Mouse (Mus musculus) embryonic facial prominence, embryonic 10.5 days (tissue): Measurements from ENCODE around the gene Olfr1231. TPM values are rescaled to one million over a fixed set of nuclear protein-coding genes. Genes with fewer than 3 reads are reported as not detected.

Experiments
- DNase-seq: peaks from one replicate; pipeline ENCODE4 v3.0.0-alpha.2; 2017; ENCODE audit warnings: low spot score
- H3K27ac ChIP-seq: fragments of 300-500 bp; sonication (generic); replicated peaks from 2 replicates; pipeline ENCODE4 v1.5.1; 2016; ENCODE audit warnings: mild to moderate bottlenecking
- H3K27me3 ChIP-seq: fragments of 300-500 bp; sonication (generic); replicated peaks from 2 replicates; pipeline ENCODE4 v1.6.1; 2016; ENCODE audit warnings: low read depth, mild to moderate bottlenecking; ENCODE audit not compliant: poor library complexity, severe bottlenecking
- H3K36me3 ChIP-seq: fragments of 300-500 bp; sonication (generic); replicated peaks from 2 replicates; pipeline ENCODE4 v1.6.1; 2016; ENCODE audit warnings: mild to moderate bottlenecking, moderate library complexity
- H3K4me1 ChIP-seq: fragments of 300-500 bp; sonication (generic); 2 replicates; pipeline ENCODE4 v1.6.1; 2016
- H3K4me3 ChIP-seq: fragments of 300-500 bp; sonication (generic); 2 replicates; pipeline ENCODE4 v1.5.1; 2016; ENCODE audit warnings: mild to moderate bottlenecking, moderate library complexity
- H3K9me3 ChIP-seq: fragments of 300-500 bp; sonication (generic); 2 replicates; pipeline ENCODE4 v1.6.1; 2016; ENCODE audit warnings: mild to moderate bottlenecking
- WGBS: fragments of 180-500 bp; shearing (Covaris S2); methylation state at CpG from one replicate; pipeline ENCODE4 v1.1.7; 2016; 5-methylcytosine and 5-hydroxymethylcytosine counted together
- polyA plus RNA-seq: library from polyadenylated mRNA; unstranded; fragments of >200 nt; fragmentation: Nextera tagmentation; extraction: Ambion mirVana; gene quantifications from 2 replicates; pipeline ENCODE4 v1.2.1, GENCODE M21; 2016

Olfr1231 gene
- not detected in 2 replicates for polyA plus RNA-seq

DNA sequence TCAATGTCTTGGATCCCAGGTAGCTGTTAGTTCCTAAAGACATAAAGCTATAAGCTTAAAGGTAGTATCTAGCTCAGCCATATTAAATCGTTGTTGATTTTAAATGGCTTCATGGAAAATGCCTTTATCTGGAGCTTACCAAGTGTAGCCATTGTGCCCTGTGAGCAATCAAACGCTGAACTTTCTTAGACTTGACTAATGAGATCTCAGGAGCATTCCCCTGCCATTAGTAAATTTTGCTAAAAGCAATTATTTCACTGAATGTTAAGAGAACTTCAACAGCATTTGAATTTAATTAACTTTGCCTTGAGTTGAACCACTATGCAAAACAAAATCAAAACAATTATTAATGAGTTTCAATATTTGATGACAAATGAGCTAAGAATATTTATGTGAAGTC lies at the start of gene Olfr1231:
TSS of gene Olfr1231 (minus strand) at position 101 of the 400 bp plus-strand sequence.
- H3K36me3 ChIP-seq = no peaks in the 10 kb centered on the region
- no peak for DNase-seq
- H3K4me3 ChIP-seq = no peak within 1 kb of the TSS
- no peaks in the 10 kb centered on the region for H3K9me3 ChIP-seq
- no peaks in the 10 kb centered on the region for H3K4me1 ChIP-seq
- H3K27me3 ChIP-seq = no peaks in the 10 kb centered on the region
- H3K27ac ChIP-seq = no peak within 1 kb of the TSS
- WGBS = 76% methylated on average over 2 of the region's 2 CpGs

DNA sequence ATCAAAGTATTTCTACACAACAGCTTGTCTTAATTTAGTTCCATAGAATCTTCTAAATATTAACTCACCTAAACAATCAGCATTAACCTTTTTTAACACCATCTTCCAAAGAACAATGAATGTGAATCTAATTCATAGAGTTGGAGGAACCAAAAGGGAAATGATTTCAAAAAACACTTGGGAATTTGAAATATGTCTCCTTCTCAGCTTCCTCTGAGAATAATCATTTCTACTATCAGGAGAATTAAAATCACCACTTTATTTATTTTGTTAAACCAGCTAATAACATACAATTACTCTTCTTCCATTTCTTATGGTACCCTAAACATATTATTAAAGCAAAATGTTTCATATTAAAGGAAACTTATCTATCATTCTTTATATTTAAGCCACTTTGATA lies 35.4 kb upstream of the Olfr1231 start, which contains the start of gene Olfr1233:
TSS of gene Olfr1233 (minus strand) at position 101 of the 400 bp plus-strand sequence.
- no peak within 1 kb of the TSS for H3K27ac ChIP-seq
- DNase-seq = no peak

DNA sequence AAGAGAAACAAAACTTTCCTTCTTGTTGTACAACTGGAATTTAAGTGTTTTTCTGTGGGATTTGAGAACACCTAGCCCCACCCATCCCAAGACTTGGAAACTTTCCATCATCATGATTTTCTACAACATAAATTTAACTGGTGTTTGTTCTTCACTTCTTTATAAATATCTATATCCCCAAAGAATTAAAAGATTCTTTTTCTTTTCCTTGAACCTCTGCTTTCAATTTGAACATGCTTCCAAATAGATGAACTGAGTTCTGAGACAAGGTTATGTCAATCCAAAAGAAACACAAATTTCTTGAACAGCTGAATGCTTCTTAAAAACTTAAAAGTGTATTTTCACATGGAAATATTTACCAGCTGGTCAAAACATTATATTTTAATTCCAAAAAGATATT lies 22.7 kb upstream of the Olfr1231 start, which contains the start of gene Olfr1232:
TSS of gene Olfr1232 (minus strand) at position 101 of the 400 bp plus-strand sequence.
- Histone ChIP-seq H3K4me3 (no peak within 1 kb of the TSS), H3K9me3 (no peaks in the 10 kb centered on the region), H3K27me3 (no peaks in the 10 kb centered on the region), H3K36me3 (no peaks in the 10 kb centered on the region), H3K4me1 (no peaks in the 10 kb centered on the region), H3K27ac (no peak within 1 kb of the TSS)
- no peak for DNase-seq

More for the DNA sequence above, 35.4 kb upstream of the Olfr1231 start, which contains the start of gene Olfr1233:
- Histone ChIP-seq H3K4me3 (no peak within 1 kb of the TSS), H3K4me1 (no peaks in the 10 kb centered on the region), H3K36me3 (no peaks in the 10 kb centered on the region), H3K27me3 (no peaks in the 10 kb centered on the region), H3K9me3 (no peaks in the 10 kb centered on the region)

DNA sequence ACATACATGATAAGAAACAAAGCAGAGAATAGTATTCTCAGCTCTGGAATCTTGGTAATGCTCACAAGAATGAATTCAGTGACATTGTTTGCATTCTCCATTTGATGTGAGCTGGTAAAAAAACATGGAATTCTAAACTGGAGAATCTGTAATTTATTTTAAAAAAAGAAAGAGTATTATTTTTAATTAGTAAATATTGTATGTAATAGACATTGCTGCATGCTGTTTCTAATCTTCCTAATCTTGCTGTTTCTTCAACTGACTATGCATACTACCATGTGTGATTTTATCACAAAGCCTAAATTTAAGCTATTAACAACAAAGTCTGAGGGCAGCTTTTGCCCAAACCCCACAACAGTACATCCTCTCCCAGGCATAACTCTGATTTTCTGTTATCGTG lies 9.7 kb downstream of the Olfr1231 start, which contains the start of gene Olfr1230:
TSS of gene Olfr1230 (minus strand) at position 101 of the 400 bp plus-strand sequence.
- Histone ChIP-seq H3K27ac (no peak within 1 kb of the TSS), H3K36me3 (no peaks in the 10 kb centered on the region), H3K4me1 (no peaks in the 10 kb centered on the region), H3K4me3 (no peak within 1 kb of the TSS), H3K27me3 (no peaks in the 10 kb centered on the region), H3K9me3 (no peaks in the 10 kb centered on the region)
- WGBS = 90% methylated on average over 1 of the region's 1 CpGs
- no peak for DNase-seq

DNA sequence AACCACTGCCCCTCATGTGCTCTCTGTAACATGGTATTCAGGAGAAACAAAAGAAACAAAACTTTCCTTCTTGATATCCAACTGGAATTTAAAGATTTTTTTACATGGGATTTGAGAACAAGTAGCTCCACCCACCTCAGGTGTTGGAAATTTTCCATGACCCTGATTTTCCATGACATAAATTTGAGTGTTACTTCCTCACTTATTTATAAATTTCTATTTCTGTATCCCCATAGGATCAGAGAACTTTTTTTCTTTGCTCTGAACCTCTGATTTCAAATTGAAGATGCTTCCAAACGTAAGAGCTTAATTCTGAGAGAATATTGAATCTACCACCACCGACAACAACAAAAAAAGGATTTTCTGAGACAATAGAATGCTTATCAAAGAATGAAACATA lies 19.0 kb downstream of the Olfr1231 start, which contains the start of gene Olfr1229:
TSS of gene Olfr1229 (minus strand) at position 101 of the 400 bp plus-strand sequence.
- DNase-seq = no peak
- no peaks in the 10 kb centered on the region for H3K36me3 ChIP-seq
- no peaks in the 10 kb centered on the region for H3K4me1 ChIP-seq
- no peaks in the 10 kb centered on the region for H3K9me3 ChIP-seq
- 85% methylated on average over 2 of the region's 2 CpGs for WGBS
- H3K27ac ChIP-seq = no peak within 1 kb of the TSS
- no peak within 1 kb of the TSS for H3K4me3 ChIP-seq
- H3K27me3 ChIP-seq = no peaks in the 10 kb centered on the region

DNA sequence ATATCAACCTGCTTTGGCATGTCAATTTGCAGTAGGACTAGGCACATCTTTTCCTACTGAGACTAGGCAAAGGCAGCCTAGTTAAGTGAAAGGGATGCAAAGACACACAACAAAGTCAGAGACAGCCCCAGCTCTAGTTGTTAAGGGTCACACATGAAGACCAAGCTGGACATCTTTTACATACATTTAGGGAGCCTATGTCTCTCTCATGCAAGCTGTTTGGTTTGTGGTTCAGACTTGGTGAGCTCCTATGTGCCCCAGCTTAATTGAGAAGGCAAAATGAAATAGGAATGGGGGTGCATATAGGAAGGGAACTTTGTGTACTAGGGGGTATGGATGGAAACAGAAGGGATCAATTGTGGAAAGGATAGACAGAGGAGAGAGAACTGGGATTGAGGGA lies 52.9 kb downstream of the Olfr1231 start, which contains the start of gene Olfr1228:
TSS of gene Olfr1228 (minus strand) at position 101 of the 400 bp plus-strand sequence.
- DNase-seq = no peak
- no peak within 1 kb of the TSS for H3K4me3 ChIP-seq
- no peaks in the 10 kb centered on the region for H3K4me1 ChIP-seq
- H3K36me3 ChIP-seq = no peaks in the 10 kb centered on the region
- H3K27me3 ChIP-seq = no peaks in the 10 kb centered on the region
- no peak within 1 kb of the TSS for H3K27ac ChIP-seq
- H3K9me3 ChIP-seq = no peaks in the 10 kb centered on the region

Other genes starting within 250 kb of the Olfr1231 start
- not detected in 2 replicates for gene Olfr1218, start 245.9 kb downstream of the Olfr1231 start, polyA plus RNA-seq
- not detected in 2 replicates for gene Olfr1219, start 223.6 kb downstream of the Olfr1231 start, polyA plus RNA-seq
- not detected in 2 replicates for gene Olfr1220, start 200.2 kb downstream of the Olfr1231 start, polyA plus RNA-seq
- gene Olfr1221, start 189.8 kb downstream of the Olfr1231 start, polyA plus RNA-seq = not detected in 2 replicates
- not detected in 2 replicates for gene Olfr1222, start 174.0 kb downstream of the Olfr1231 start, polyA plus RNA-seq
- not detected in 2 replicates for gene Olfr1223, start 155.5 kb downstream of the Olfr1231 start, polyA plus RNA-seq
- not detected in 2 replicates for gene Olfr1224-ps1, start 143.0 kb downstream of the Olfr1231 start, polyA plus RNA-seq
- not detected in 2 replicates for gene Olfr1225, start 132.4 kb downstream of the Olfr1231 start, polyA plus RNA-seq
- gene Olfr1226, start 107.0 kb downstream of the Olfr1231 start, polyA plus RNA-seq = not detected in 2 replicates
- not detected in 2 replicates for gene Olfr1228, start 53.0 kb downstream of the Olfr1231 start, polyA plus RNA-seq
- not detected in 2 replicates for gene Olfr1229, start 19.1 kb downstream of the Olfr1231 start, polyA plus RNA-seq
- gene Olfr1230, start 9.8 kb downstream of the Olfr1231 start, polyA plus RNA-seq = not detected in 2 replicates
- not detected in 2 replicates for gene Olfr1232, start 22.6 kb upstream of the Olfr1231 start, polyA plus RNA-seq
- gene Olfr1233, start 35.3 kb upstream of the Olfr1231 start, polyA plus RNA-seq = not detected in 2 replicates
- gene Olfr1234, start 57.8 kb upstream of the Olfr1231 start, polyA plus RNA-seq = not detected in 2 replicates
- not detected in 2 replicates for gene Olfr1238, start 102.6 kb upstream of the Olfr1231 start, polyA plus RNA-seq
- not detected in 2 replicates for gene Olfr1239, start 113.3 kb upstream of the Olfr1231 start, polyA plus RNA-seq
- gene Olfr1240, start 135.9 kb upstream of the Olfr1231 start, polyA plus RNA-seq = not detected in 2 replicates
- not detected in 2 replicates for gene Olfr1241, start 180.1 kb upstream of the Olfr1231 start, polyA plus RNA-seq
- gene Olfr1242, start 191.3 kb upstream of the Olfr1231 start, polyA plus RNA-seq = not detected in 2 replicates
- not detected in 2 replicates for gene Olfr1243, start 224.4 kb upstream of the Olfr1231 start, polyA plus RNA-seq